Mouse (Mus musculus) thymus, postnatal 4 days (tissue): Measurements from ENCODE around the gene Olfr557.

Experiments
- DNase-seq: peaks from one replicate; pipeline ENCODE4 v3.0.0; 2021

The Olfr557 gene

DNA sequence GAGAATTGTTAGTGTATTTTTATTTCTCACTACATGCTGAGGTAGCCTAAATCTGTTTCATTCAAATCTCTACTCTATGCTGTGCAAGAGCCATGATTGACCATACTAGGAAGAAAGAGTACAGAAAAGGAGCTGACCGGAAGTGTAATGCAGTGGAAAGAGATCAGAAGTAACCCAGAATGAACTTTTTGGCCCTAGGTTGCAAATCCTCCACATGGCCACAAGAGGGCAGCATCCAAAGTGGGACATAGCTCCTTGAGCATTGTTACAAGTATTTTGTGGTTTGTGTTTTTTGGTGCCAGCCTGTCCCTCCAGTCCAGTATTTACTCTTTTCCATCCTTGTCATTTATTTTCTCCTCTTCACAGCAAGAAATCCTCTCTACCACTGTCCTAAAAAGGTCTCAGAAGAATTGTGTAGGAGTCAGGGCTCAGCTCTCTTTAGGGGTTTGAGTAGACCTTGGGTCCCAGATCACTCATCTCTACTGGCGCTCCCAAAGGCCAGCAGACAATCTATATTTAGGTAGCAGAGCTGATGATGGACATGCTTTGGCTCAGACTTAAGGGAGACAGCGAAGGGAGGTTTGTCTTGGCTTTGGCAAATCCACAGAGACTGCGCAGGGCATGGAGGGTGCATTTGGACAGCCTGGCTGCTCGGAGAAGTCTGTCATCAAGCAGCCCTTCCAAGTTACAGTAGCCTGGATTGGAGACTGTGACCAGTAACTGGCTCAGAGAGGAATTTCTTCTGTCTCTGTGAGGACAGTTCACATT is at the start of gene Olfr557:
Gene Olfr557, plus strand, starts transcription at position 553 of the 768 bp plus-strand sequence.
- peak; percentile 62 for DNase-seq

GRCm38 (mm10) chr7:102658523-102658922 is 37.2 kb upstream of the Olfr557 start, which contains the start of gene Olfr555:
Gene Olfr555 (plus strand): TSS chr7:102658823.
- DNase-seq, result no peak

DNA sequence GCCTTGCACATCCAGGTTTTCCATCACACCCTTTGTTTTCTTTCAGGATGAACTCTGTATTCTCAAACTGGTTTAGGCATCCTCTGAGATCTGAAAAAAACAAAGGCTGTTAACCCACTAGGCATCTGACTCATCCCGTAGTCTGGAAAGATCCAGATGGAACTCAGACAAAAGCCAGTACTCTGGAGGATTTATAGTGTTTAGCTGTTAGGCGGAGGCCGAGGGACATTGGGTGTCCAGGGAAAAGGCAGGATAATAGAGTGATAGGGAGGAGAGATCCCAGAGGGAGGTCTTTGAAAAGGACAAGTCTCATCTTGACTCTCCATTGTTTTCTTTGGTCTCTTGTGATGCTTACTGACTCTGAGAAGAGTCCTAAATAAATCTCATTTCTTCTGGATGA is 31.1 kb upstream of the Olfr557 start, which contains the start of gene Olfr556:
Gene Olfr556, plus strand, starts transcription at position 301 of the 400 bp plus-strand sequence.
- no peak for DNase-seq

DNA sequence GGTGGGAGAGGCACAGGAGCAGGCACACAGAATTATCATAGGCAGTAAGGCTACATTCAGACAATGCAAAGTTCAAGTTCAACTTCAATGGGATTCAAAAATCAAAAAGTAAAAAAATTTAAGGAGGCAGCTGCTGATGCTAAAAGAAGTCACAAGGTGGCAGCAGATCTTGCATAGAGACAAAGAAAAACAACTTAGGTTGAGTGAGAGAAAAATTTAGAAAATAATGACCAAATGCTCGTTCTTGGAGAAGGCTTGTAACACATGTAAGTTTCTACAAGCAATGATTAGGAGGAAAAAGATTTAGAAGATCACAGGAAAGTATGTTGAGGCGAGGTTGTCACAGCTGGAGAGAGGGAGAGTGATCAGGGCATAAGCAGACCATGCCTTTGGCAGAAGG is 30.3 kb upstream of the Olfr557 start:
- DNase-seq, result peak; percentile 11

- no peak for DNase-seq
Measured at GRCm38 (mm10) chr7:102676225-102676624, 19.5 kb upstream of the Olfr557 start.

DNA sequence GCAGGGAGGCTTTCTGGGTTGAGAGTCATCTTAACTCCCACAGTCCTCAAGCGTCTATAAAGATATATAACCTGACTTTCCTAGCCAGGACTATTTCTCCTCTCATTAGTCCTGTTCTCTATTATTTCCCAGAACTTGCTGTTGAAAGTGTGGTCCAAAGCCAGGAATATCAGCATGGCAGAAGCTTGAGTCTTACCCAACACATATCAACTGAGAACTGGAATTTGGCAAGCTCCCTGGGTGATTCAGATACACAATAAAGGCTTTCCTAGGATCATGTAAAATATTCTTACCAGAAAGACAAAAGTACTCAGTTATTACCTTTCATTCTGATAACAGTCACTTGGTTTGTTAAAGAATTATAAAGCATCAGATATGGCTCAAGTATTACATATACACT is 13.8 kb upstream of the Olfr557 start:
- no peak for DNase-seq

GRCm38 (mm10) chr7:102686944-102687501 is 8.7 kb upstream of the Olfr557 start, which contains the start of gene Trim68:
Gene Trim68 (minus strand): TSS chr7:102687327.
- DNase-seq, result peak; percentile 95

GRCm38 (mm10) chr7:102698461-102698860 is 2.8 kb downstream of the Olfr557 start:
- no peak for DNase-seq

- DNase-seq, result no peak
Measured at GRCm38 (mm10) chr7:102701915-102702314, 6.2 kb downstream of the Olfr557 start, which contains the start of gene Olfr558. Gene Olfr558 (plus strand): TSS chr7:102702215.

DNA sequence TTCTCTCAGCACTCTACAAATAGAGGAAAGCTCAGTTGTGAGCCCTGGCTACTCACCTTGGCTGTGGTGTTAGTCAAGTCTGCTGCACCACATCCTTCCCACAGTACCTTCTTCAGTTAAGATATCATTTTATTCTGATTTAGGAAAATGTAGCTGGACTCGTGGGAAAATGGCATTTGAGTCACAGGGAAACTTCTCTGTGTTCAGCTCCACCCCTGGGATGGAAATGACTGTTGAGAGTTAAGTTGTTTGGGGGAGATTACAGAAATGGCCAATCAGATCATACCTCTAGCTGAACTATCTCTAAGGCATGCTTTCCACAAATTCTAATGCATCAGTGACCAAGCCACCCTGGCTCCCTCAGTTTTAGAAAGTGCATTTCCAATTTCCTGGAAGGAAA is 23.3 kb downstream of the Olfr557 start, which contains the start of gene Olfr33:
Gene Olfr33, minus strand, starts transcription at position 101 of the 400 bp plus-strand sequence.
- no peak for DNase-seq

- no peak for DNase-seq
Measured at GRCm38 (mm10) chr7:102727391-102727790, 31.7 kb downstream of the Olfr557 start, which contains the start of gene Olfr559. Gene Olfr559 (minus strand): TSS chr7:102727491.

- no peak for DNase-seq
Measured at GRCm38 (mm10) chr7:102733793-102734192, 38.1 kb downstream of the Olfr557 start.

DNA sequence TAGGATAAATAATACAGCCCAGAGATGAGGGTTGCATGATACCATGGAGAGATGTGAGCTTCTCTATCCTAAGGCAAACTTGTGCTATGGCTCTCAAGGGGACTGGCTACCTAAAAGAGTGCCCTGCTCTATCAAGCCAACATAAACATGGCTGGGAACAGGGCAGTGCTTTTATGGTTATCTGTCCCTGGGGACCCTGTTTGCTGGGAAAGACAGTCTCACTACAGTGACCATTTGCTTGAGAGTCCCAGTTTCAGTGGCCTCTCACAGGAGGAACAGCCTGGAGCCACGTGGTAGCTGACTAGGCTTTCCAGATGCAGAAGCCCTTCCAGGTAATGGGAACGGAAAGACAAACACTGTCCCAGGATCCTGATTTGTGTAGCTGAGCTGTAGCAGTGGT is 42.0 kb downstream of the Olfr557 start:
- no peak for DNase-seq
